Mouse (Mus musculus): ENCODE data around the gene Edf1. TPM values are rescaled to one million over a fixed set of nuclear protein-coding genes. Genes with fewer than 3 reads are reported as not detected.
"Not testable (repeated sequence)": the region's sequence is repeated elsewhere in the genome, so short reads cannot be mapped to it uniquely, and the experiment has no call there.

Gene Edf1
- polyA plus RNA-seq, 1 experiment from 2014 or later: 356 TPM

DNA sequence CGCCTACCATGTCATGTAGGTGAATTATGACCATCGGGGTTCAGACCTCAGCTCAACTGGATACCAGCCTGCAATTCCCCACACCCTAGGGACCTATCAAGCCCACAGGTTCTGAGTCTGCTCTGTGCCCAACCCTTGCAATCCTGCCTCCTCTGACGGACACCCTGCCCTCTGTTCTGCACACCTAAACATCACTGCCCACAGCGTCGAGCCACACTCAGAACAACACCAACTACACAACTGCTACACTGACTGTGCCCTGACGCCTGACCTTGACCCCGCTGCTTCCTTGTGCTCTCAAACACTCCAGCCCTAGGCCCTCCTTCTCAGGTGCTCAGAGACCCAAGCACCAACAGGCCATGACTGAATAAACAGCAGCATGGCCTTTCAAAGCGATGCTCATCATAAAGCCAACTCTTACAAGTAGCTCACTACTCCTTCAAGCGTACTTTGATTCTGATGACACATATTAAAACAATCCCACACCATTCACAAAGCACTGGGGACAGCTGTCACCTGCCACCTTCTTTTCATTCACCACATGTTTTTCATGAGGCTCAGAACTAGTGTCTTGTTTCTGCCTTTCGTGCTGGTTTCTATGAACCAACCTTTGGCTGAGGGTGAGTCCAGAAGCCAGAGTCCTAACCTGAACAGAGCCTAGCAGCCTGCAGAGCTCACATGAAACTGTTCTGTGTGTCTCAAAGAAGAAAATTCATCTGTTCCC, 15.8 kb upstream of the Edf1 start:
- no peak overlapping the region for H3K27ac ChIP-seq (ENCODE audit: low read depth, low read length)
- 83% methylated on average over 10 of the region's 10 CpGs for WGBS (ENCODE audit: insufficient replicate concordance)
- H3K9ac ChIP-seq (ENCODE audit: low read depth, low read length): no peak overlapping the region
- H3K9me3 ChIP-seq (replicated peaks; ENCODE audit: control insufficient read depth, low read length): no peaks in the 10 kb centered on the region
- H3K4me3 ChIP-seq (ENCODE audit: low read depth, low read length): no peak overlapping the region
- H3K36me3 ChIP-seq (ENCODE audit: control insufficient read depth, insufficient read depth, low read length): peaks cover 2% of the 10 kb centered on the region; the same call in 1 of the 2 replicates
- no peak overlapping the region for H3K4me2 ChIP-seq
- peaks cover 6% of the 10 kb centered on the region; the same call in 1 of the 2 replicates for H3K4me1 ChIP-seq (ENCODE audit: control insufficient read depth, insufficient read depth, low read length)
- no peaks in the 10 kb centered on the region for H3K27me3 ChIP-seq (ENCODE audit: control insufficient read depth, insufficient read depth, low read length)
- no peak for ATAC-seq (replicated peaks; ENCODE audit: insufficient number of reproducible peaks, low FRiP score, low TSS enrichment)

- Histone ChIP-seq H3K4me3 (ENCODE audit: low read depth, low read length) (peak overlapping the region; percentile 63), H3K4me2 (peak overlapping the region; percentile 93), H3K9ac (ENCODE audit: low read depth, low read length) (peak overlapping the region; percentile 84), H3K27me3 (ENCODE audit: control insufficient read depth, insufficient read depth, low read length) (no peaks in the 10 kb centered on the region), H3K27ac (ENCODE audit: low read depth, low read length) (peak overlapping the region; percentile 87), H3K36me3 (ENCODE audit: control insufficient read depth, insufficient read depth, low read length) (no peaks in the 10 kb centered on the region), H3K9me3 (replicated peaks; ENCODE audit: control insufficient read depth, low read length) (no peaks in the 10 kb centered on the region), H3K4me1 (ENCODE audit: control insufficient read depth, insufficient read depth, low read length) (peaks cover 6% of the 10 kb centered on the region; the same call in 1 of the 2 replicates)
- ATAC-seq (replicated peaks; ENCODE audit: insufficient number of reproducible peaks, low FRiP score, low TSS enrichment): peak; percentile 75
- 8% methylated on average over 43 of the region's 43 CpGs for WGBS (ENCODE audit: insufficient replicate concordance)
Measured at GRCm38 (mm10) chr2:25545996-25546810, 11.4 kb upstream of the Edf1 start.

- 3% methylated on average over 48 of the region's 48 CpGs for WGBS (ENCODE audit: insufficient replicate concordance)
- Histone ChIP-seq H3K9ac (ENCODE audit: low read depth, low read length) (peak within 1 kb of the TSS; percentile 84), H3K4me3 (ENCODE audit: low read depth, low read length) (peak within 1 kb of the TSS; percentile 63), H3K27me3 (ENCODE audit: control insufficient read depth, insufficient read depth, low read length) (no peaks in the 10 kb centered on the region), H3K4me2 (peak within 1 kb of the TSS; percentile 93), H3K9me3 (replicated peaks; ENCODE audit: control insufficient read depth, low read length) (no peaks in the 10 kb centered on the region), H3K27ac (ENCODE audit: low read depth, low read length) (peak within 1 kb of the TSS; percentile 87), H3K36me3 (ENCODE audit: control insufficient read depth, insufficient read depth, low read length) (no peaks in the 10 kb centered on the region), H3K4me1 (ENCODE audit: control insufficient read depth, insufficient read depth, low read length) (peaks cover 6% of the 10 kb centered on the region; the same call in 1 of the 2 replicates)
- ATAC-seq (replicated peaks; ENCODE audit: insufficient number of reproducible peaks, low FRiP score, low TSS enrichment): peak; percentile 97
Measured at GRCm38 (mm10) chr2:25546811-25547491, 10.7 kb upstream of the Edf1 start, which contains the start of gene Traf2. TSS of gene Traf2 (minus strand) at chr2:25546940.

DNA sequence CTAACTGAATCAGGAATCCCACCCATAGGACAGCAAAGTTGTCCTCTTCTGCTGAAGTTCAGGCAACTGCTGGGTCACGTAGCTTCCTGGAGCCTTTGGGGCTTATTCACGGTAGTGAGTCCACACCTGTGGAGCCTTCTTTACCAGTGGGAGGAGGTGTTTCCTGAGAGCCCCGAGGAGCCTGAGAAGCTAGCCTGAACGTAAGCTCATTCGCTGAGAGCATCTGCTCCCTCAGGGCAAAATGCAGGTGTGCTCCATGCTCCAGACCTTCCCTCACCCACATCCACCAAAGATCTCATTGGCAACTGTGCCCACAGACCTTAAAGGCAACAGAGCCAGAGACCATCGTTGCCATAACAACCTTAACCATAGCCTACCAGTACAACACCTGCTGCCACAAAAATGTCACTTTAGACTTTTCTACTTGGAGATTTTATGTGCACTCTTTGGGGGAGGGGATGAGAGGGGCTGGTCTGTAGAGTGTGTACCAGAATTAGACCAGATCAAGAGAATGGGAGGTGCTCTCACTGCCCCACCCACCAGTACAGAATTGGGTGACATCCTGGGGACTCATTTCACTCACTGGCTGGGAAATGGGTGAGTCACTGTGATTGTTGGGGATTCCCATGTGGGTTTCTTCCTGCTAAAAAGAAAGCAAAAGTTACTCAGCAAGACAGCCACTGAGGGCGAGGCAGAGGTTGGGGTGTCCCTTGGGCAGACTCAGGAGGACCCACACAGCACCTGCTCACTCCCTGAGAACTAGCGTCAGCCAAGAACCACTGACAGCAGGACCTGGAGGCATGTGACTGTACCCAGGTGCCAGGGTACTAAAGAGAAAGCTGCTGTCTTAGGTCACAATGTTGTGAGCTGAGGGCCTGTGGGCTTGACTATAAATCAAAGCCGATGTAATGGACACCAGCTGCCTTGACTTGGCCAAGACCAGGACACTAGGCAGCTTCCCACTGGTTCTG, 8.3 kb upstream of the Edf1 start:
- no peak overlapping the region for H3K4me2 ChIP-seq
- no peaks in the 10 kb centered on the region for H3K36me3 ChIP-seq (ENCODE audit: control insufficient read depth, insufficient read depth, low read length)
- no peak overlapping the region for H3K9ac ChIP-seq (ENCODE audit: low read depth, low read length)
- no peaks in the 10 kb centered on the region for H3K27me3 ChIP-seq (ENCODE audit: control insufficient read depth, insufficient read depth, low read length)
- ATAC-seq (replicated peaks; ENCODE audit: insufficient number of reproducible peaks, low FRiP score, low TSS enrichment): no peak
- whole genome bisulfite sequencing (ENCODE audit: insufficient replicate concordance): 64% methylated on average over 9 of the region's 9 CpGs
- peaks cover 6% of the 10 kb centered on the region; the same call in 1 of the 2 replicates for H3K4me1 ChIP-seq (ENCODE audit: control insufficient read depth, insufficient read depth, low read length)
- H3K27ac ChIP-seq (ENCODE audit: low read depth, low read length): no peak overlapping the region
- H3K4me3 ChIP-seq (ENCODE audit: low read depth, low read length): no peak overlapping the region
- H3K9me3 ChIP-seq (replicated peaks; ENCODE audit: control insufficient read depth, low read length): no peaks in the 10 kb centered on the region

GRCm38 (mm10) chr2:25551186-25551585, 6.5 kb upstream of the Edf1 start:
- ATAC-seq (replicated peaks; ENCODE audit: insufficient number of reproducible peaks, low FRiP score, low TSS enrichment): no peak
- Histone ChIP-seq H3K4me1 (ENCODE audit: control insufficient read depth, insufficient read depth, low read length) (no peaks in the 10 kb centered on the region), H3K36me3 (ENCODE audit: control insufficient read depth, insufficient read depth, low read length) (no peaks in the 10 kb centered on the region), H3K4me2 (no peak overlapping the region), H3K27me3 (ENCODE audit: control insufficient read depth, insufficient read depth, low read length) (no peaks in the 10 kb centered on the region), H3K27ac (ENCODE audit: low read depth, low read length) (no peak overlapping the region), H3K4me3 (ENCODE audit: low read depth, low read length) (no peak overlapping the region), H3K9me3 (replicated peaks; ENCODE audit: control insufficient read depth, low read length) (no peaks in the 10 kb centered on the region), H3K9ac (ENCODE audit: low read depth, low read length) (no peak overlapping the region)
- WGBS (ENCODE audit: insufficient replicate concordance): 30% methylated on average over 5 of the region's 5 CpGs

- ATAC-seq (replicated peaks; ENCODE audit: insufficient number of reproducible peaks, low FRiP score, low TSS enrichment); H3K4me2 ChIP-seq; H3K27me3 ChIP-seq (ENCODE audit: control insufficient read depth, insufficient read depth, low read length); H3K4me3 ChIP-seq (ENCODE audit: low read depth, low read length); H3K9ac ChIP-seq (ENCODE audit: low read depth, low read length); H3K9me3 ChIP-seq (replicated peaks; ENCODE audit: control insufficient read depth, low read length); H3K27ac ChIP-seq (ENCODE audit: low read depth, low read length); H3K4me1 ChIP-seq (ENCODE audit: control insufficient read depth, insufficient read depth, low read length); H3K36me3 ChIP-seq (ENCODE audit: control insufficient read depth, insufficient read depth, low read length): not testable (repeated sequence)
- WGBS (ENCODE audit: insufficient replicate concordance): 80% methylated on average over 4 of the region's 4 CpGs
Measured at GRCm38 (mm10) chr2:25553171-25553786, 4.4 kb upstream of the Edf1 start.

GRCm38 (mm10) chr2:25555479-25555878, 2.2 kb upstream of the Edf1 start:
- H3K36me3 ChIP-seq (ENCODE audit: control insufficient read depth, insufficient read depth, low read length); H3K9ac ChIP-seq (ENCODE audit: low read depth, low read length); H3K27me3 ChIP-seq (ENCODE audit: control insufficient read depth, insufficient read depth, low read length); H3K4me3 ChIP-seq (ENCODE audit: low read depth, low read length); H3K4me1 ChIP-seq (ENCODE audit: control insufficient read depth, insufficient read depth, low read length); ATAC-seq (replicated peaks; ENCODE audit: insufficient number of reproducible peaks, low FRiP score, low TSS enrichment); H3K27ac ChIP-seq (ENCODE audit: low read depth, low read length); H3K9me3 ChIP-seq (replicated peaks; ENCODE audit: control insufficient read depth, low read length); H3K4me2 ChIP-seq: not testable (repeated sequence)
- 51% methylated on average over 2 of the region's 2 CpGs for WGBS (ENCODE audit: insufficient replicate concordance)

Data from heart, embryonic 11.5 days (tissue).